Mouse (Mus musculus): ENCODE data around the gene Fam117a. TPM values are rescaled to one million over a fixed set of nuclear protein-coding genes. Genes with fewer than 3 reads are reported as not detected.

Fam117a gene
- polyA plus RNA-seq, 1 experiment from 2014 or later: 9.6 TPM

DNA sequence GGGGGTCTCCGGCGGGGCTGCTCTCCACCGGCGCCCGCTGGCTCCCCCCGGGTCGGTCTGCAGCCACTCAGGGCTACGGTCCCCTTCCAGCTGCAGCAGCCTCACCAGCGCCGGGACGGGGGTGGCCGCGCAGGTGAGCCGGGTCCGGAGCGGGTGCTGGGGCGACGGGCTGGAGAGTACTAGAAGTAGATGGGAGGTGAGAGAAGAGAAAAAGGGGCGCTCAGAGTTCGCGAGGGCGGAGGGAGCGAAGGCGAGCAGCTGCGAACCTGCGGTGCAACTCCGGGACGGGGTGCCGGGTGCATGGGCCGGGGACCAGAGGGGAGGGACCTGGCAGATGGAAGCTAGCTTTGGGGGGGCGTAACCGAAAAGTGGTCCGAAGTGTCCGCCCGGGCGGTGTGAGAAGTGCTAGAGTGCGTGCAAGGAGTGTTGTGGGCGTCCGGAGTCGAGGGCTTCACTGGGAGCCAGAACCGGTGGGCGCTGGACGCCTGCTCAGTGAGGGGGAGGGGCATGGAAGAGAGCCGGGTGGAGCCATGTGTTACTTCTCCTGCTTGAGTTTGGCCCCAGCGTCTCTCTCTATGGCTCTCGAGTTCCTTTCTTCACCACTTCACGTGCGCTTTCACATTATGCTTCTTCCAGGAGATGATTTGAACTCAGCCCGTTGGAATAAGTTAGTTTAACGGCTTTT lies 453 bp downstream of the Fam117a start:
- Histone ChIP-seq H3K9me3 (no peaks in the 10 kb centered on the region), H3K36me3 (no peaks in the 10 kb centered on the region), H3K9ac (peak overlapping the region; percentile 82), H3K4me1 (replicated peaks) (peaks cover 19% of the 10 kb centered on the region), H3K27ac (peak overlapping the region; percentile 66), H3K4me2 (replicated peaks) (peak overlapping the region; percentile 85), H3K4me3 (replicated peaks) (peak overlapping the region; percentile 99), H3K27me3 (replicated peaks) (no peaks in the 10 kb centered on the region)
- WGBS: under 1% methylated on average over 49 of the region's 50 CpGs
- peak; percentile 76 for ATAC-seq

DNA sequence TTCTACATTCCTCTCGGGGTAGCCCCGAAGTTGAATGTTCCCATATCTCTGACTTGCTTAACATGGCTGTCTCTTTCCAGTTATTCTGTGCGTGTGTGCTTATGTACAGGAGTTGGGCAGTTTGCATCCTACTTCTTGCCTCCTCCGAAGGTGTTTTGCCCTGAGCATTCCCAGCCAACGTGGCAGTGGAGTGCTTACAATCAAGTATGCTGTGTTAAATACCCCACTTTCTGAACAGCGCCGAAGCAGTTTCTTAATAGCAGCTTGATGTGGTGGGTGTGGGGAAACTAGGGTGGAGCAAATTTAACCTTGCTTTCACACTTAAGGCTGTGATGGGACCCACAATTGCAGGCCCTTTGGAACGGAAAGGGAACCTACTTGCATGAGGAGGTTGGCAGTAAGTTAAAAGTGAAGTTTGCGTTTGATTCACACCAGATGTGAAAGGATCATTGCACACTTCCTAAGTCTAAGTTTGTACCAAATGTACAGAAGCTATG lies 1.1 kb downstream of the Fam117a start:
- Histone ChIP-seq H3K27ac (no peak overlapping the region), H3K4me3 (replicated peaks) (peak overlapping the region; percentile 99), H3K27me3 (replicated peaks) (no peaks in the 10 kb centered on the region), H3K4me1 (replicated peaks) (peaks cover 19% of the 10 kb centered on the region), H3K9ac (peak overlapping the region; percentile 82), H3K4me2 (replicated peaks) (peak overlapping the region; percentile 85), H3K9me3 (no peaks in the 10 kb centered on the region), H3K36me3 (no peaks in the 10 kb centered on the region)
- ATAC-seq: no peak
- 15% methylated on average over 9 of the region's 9 CpGs for WGBS

DNA sequence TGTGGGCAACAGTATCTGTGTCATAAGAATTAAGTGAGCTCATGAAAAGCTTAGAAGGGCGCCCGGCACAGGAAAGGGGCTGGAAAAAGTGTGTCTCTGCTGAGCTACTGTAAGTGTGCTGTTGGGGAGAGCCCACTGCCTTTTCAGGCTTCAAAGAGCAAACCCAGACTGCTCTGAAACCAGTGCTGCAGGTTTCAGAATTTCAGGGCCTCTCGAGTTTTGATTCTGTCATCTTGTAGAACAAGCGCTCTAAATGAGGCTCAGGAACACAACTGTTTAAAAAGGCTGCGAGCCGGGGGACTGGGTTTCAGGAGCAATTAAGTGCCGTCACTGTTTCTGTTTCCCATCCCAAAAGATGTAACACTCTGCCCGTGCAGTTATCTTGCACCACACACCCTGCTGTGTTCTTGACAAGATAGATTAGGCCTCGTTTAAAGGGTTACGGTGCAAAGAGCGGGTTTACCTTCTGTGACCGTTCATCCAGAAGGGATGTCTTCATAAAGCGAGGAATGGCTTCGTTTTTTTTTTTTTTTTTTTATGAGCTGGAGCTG lies 2.7 kb downstream of the Fam117a start:
- WGBS: 17% methylated on average over 14 of the region's 14 CpGs

GRCm38 (mm10) chr11:95340259-95340658 lies 3.4 kb downstream of the Fam117a start:
- peaks cover 25% of the 10 kb centered on the region for H3K4me1 ChIP-seq (replicated peaks)
- no peak for ATAC-seq
- H3K27ac ChIP-seq: no peak overlapping the region
- H3K4me2 ChIP-seq (replicated peaks): no peak overlapping the region
- H3K9ac ChIP-seq: no peak overlapping the region
- H3K9me3 ChIP-seq: no peaks in the 10 kb centered on the region
- H3K36me3 ChIP-seq: no peaks in the 10 kb centered on the region
- 78% methylated on average over 1 of the region's 1 CpGs for WGBS
- H3K4me3 ChIP-seq (replicated peaks): no peak overlapping the region
- H3K27me3 ChIP-seq (replicated peaks): no peaks in the 10 kb centered on the region

More for the DNA sequence above, 2.7 kb downstream of the Fam117a start:
- ATAC-seq: no peak
- Histone ChIP-seq H3K36me3 (no peaks in the 10 kb centered on the region), H3K27ac (no peak overlapping the region), H3K9me3 (no peaks in the 10 kb centered on the region), H3K4me3 (replicated peaks) (no peak overlapping the region), H3K9ac (peak overlapping the region; percentile 11; the same call in 1 of the 2 replicates), H3K4me2 (replicated peaks) (peak overlapping the region; percentile 40), H3K4me1 (replicated peaks) (peaks cover 23% of the 10 kb centered on the region), H3K27me3 (replicated peaks) (no peaks in the 10 kb centered on the region)

DNA sequence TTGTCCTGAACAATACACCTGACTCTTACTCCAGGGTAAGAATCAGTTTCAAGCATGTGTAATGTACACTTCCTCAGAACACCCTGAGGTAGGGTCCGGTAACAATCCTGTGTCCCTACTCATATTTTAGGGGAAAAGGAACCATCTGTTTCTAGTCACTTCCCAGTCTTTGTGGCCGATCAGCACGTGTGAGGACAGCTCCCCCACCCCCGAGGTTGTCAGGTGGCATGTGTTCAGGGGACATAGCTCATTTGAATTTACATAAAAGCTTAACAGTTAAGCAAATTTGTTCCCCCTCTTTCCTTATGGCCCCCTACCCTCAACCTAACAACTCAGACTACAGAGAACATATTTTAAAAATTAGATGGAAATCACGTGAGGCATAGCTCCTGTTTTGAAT lies 3.8 kb downstream of the Fam117a start:
- WGBS: 66% methylated on average over 5 of the region's 5 CpGs

GRCm38 (mm10) chr11:95343180-95343579 lies 6.4 kb downstream of the Fam117a start:
- Histone ChIP-seq H3K4me1 (replicated peaks) (peaks cover 19% of the 10 kb centered on the region), H3K36me3 (no peaks in the 10 kb centered on the region), H3K9me3 (no peaks in the 10 kb centered on the region), H3K27ac (no peak overlapping the region), H3K4me3 (replicated peaks) (no peak overlapping the region), H3K4me2 (replicated peaks) (no peak overlapping the region), H3K9ac (no peak overlapping the region), H3K27me3 (replicated peaks) (no peaks in the 10 kb centered on the region)
- no peak for ATAC-seq
- 68% methylated on average over 4 of the region's 4 CpGs for WGBS

More for the DNA sequence above, 3.8 kb downstream of the Fam117a start:
- Histone ChIP-seq H3K4me1 (replicated peaks) (peaks cover 26% of the 10 kb centered on the region), H3K9me3 (no peaks in the 10 kb centered on the region), H3K9ac (no peak overlapping the region), H3K36me3 (no peaks in the 10 kb centered on the region), H3K27ac (no peak overlapping the region), H3K4me2 (replicated peaks) (no peak overlapping the region), H3K4me3 (replicated peaks) (no peak overlapping the region), H3K27me3 (replicated peaks) (no peaks in the 10 kb centered on the region)
- ATAC-seq: no peak

- H3K27ac ChIP-seq: no peak overlapping the region
- no peak for ATAC-seq
- H3K27me3 ChIP-seq (replicated peaks): no peaks in the 10 kb centered on the region
- no peak overlapping the region for H3K9ac ChIP-seq
- H3K4me3 ChIP-seq (replicated peaks): no peak overlapping the region
- no peak overlapping the region for H3K4me2 ChIP-seq (replicated peaks)
- peaks cover 15% of the 10 kb centered on the region for H3K4me1 ChIP-seq (replicated peaks)
- 52% methylated on average over 2 of the region's 2 CpGs for WGBS
- H3K36me3 ChIP-seq: 0 out of 2 replicates have a peak, but pooled peaks cover 2% of the 10 kb centered on the region
- H3K9me3 ChIP-seq: no peaks in the 10 kb centered on the region
These were observed 7.4 kb downstream of the Fam117a start for GRCm38 (mm10) chr11:95344181-95344580.

GRCm38 (mm10) chr11:95350289-95350688 lies 13.5 kb downstream of the Fam117a start:
- H3K36me3 ChIP-seq: 0 out of 2 replicates have a peak, but pooled peaks cover 2% of the 10 kb centered on the region
- 62% methylated on average over 6 of the region's 6 CpGs for WGBS
- H3K27me3 ChIP-seq (replicated peaks): no peaks in the 10 kb centered on the region
- H3K4me1 ChIP-seq (replicated peaks): peaks cover 13% of the 10 kb centered on the region
- H3K9me3 ChIP-seq: no peaks in the 10 kb centered on the region
- peak overlapping the region; percentile 10; the same call in 1 of the 2 replicates for H3K27ac ChIP-seq
- no peak overlapping the region for H3K9ac ChIP-seq
- H3K4me3 ChIP-seq (replicated peaks): no peak overlapping the region
- peak; percentile 46; the same call in 1 of the 2 replicates for ATAC-seq
- H3K4me2 ChIP-seq (replicated peaks): no peak overlapping the region

GRCm38 (mm10) chr11:95350960-95351359 lies 14.1 kb downstream of the Fam117a start:
- Histone ChIP-seq H3K27ac (peak overlapping the region; percentile 10; the same call in 1 of the 2 replicates), H3K4me3 (replicated peaks) (no peak overlapping the region), H3K9ac (no peak overlapping the region), H3K9me3 (no peaks in the 10 kb centered on the region), H3K27me3 (replicated peaks) (no peaks in the 10 kb centered on the region), H3K36me3 (0 out of 2 replicates have a peak, but pooled peaks cover 2% of the 10 kb centered on the region), H3K4me1 (replicated peaks) (peaks cover 12% of the 10 kb centered on the region; the same call in 1 of the 2 replicates), H3K4me2 (replicated peaks) (no peak overlapping the region)
- WGBS: 66% methylated on average over 3 of the region's 3 CpGs
- peak; percentile 89 for ATAC-seq

DNA sequence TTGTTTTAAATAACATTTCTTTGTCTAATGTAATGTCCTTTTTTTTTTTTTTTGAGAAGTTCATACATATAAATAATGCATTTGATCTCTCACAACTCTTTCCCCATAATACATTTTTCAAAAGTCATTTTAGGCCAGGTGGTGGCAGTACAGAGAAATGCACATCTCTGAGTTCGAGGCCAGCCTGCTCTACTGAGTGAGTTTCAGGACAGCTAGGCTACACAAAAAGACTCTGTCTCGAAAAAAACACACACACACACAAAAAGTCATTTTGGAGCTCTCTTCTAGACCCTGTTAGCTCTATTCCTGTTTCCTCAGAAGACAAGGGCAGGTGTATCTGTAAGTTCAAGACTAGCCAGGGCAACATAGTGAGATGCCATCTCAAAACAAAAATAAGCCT lies 15.9 kb downstream of the Fam117a start:
- no peaks in the 10 kb centered on the region for H3K27me3 ChIP-seq (replicated peaks)
- WGBS: 88% methylated on average over 2 of the region's 2 CpGs
- ATAC-seq: no peak
- no peaks in the 10 kb centered on the region for H3K9me3 ChIP-seq
- no peak overlapping the region for H3K9ac ChIP-seq
- no peak overlapping the region for H3K4me2 ChIP-seq (replicated peaks)
- H3K4me3 ChIP-seq (replicated peaks): no peak overlapping the region
- peaks cover 15% of the 10 kb centered on the region; the same call in 1 of the 2 replicates for H3K4me1 ChIP-seq (replicated peaks)
- no peak overlapping the region for H3K27ac ChIP-seq
- H3K36me3 ChIP-seq: 0 out of 2 replicates have a peak, but pooled peaks cover 2% of the 10 kb centered on the region

DNA sequence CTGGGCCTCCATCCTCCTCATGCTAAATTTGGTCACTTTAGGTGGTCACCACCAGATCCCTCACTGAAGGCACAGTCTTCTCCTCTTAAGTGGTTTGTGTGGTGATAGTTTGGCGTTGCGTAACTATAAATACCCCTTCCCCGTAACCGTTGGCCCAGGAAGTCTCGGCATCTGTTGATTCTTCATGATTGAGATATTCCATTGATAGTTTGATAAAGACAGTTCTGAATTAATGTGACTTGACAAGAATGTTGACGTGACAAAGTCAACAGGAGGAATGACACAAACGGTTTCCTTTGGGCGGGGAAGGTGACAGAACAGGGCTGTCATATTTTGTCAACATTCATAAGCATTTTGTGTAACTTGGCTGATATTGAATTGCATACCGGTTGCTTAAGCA lies 16.4 kb downstream of the Fam117a start:
- Histone ChIP-seq H3K27me3 (replicated peaks) (no peaks in the 10 kb centered on the region), H3K27ac (no peak overlapping the region), H3K9me3 (no peaks in the 10 kb centered on the region), H3K9ac (no peak overlapping the region), H3K36me3 (0 out of 2 replicates have a peak, but pooled peaks cover 2% of the 10 kb centered on the region), H3K4me1 (replicated peaks) (peaks cover 20% of the 10 kb centered on the region), H3K4me3 (replicated peaks) (no peak overlapping the region), H3K4me2 (replicated peaks) (no peak overlapping the region)
- 86% methylated on average over 9 of the region's 9 CpGs for WGBS
- ATAC-seq: no peak

DNA sequence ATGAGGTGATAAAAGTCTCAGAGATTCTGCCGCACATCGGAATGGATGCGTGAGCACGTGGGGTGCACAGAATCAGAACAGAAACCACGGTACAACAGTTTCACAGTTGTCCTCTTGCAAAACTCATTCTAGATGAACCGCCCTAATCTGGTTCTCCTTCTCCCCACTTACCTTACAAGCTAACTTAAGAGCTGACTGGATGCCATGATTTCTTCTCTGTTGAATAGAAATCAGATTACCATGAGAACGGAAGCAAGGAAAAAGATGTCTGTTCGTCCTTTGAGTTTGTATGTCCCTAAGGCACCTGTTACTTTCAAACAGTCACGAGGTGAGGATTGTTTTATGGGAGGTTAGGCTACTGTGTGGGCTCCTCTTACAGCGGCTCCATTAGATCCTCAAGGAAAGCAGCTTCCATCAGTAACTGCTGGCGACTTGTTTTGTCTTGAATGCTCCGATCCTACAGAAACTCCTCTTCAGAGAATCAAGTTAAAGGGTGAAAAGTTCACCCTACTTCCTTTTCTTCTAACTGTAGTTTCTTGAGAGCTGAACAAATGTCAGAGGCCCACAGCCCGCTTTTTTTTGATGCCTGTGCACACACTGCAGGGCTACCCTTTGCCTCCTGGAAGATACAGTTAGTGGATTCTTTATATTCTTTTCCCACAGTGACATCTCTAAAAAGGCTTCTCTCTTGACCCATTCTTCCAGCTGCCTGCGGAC lies 17.6 kb downstream of the Fam117a start:
- no peak overlapping the region for H3K4me3 ChIP-seq (replicated peaks)
- H3K36me3 ChIP-seq: no peaks in the 10 kb centered on the region
- H3K27ac ChIP-seq: no peak overlapping the region
- no peak overlapping the region for H3K4me2 ChIP-seq (replicated peaks)
- peaks cover 22% of the 10 kb centered on the region for H3K4me1 ChIP-seq (replicated peaks)
- 71% methylated on average over 14 of the region's 14 CpGs for WGBS
- H3K27me3 ChIP-seq (replicated peaks): no peaks in the 10 kb centered on the region
- ATAC-seq: no peak
- H3K9me3 ChIP-seq: no peaks in the 10 kb centered on the region
- no peak overlapping the region for H3K9ac ChIP-seq
